Mouse (Mus musculus): ENCODE results near the gene Fam98c.

DNA sequence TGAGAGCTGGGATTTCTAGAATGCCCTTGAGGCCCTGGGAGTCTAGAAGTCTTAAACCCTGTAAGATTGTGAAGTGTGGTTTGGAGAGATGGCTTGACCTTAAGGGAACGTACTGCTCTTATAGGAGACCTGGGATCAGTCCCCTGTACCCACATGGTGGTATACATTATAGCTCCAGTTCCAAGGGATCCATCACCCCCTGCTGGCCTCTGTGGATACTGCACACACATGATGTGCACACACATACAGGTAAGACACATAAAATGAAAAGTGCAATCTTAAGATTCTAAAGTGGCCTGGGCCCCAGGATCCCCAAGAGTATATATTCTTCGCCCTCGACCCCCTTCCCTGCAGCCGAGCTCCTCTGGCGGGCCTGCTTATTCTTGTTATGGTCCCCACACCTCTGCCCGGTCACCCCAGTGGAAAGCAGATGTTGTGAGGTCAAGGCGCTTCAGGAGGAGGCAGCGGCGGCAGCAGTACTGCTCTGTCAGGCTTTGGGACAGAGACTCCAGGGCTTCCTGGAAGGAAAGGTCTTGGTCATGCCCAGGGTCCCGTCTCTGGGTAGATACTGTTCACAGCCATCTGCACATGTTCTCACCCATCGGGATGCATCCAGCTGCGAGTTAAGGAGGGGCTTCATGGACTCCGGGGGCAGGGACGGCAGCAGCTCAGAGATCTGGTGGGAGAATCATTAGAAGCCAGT lies 1.9 kb downstream of the Fam98c start:
- TF ChIP-seq EP300 (IDR thresholded peaks at IDR 0.05; ENCODE audit: low read length): no peak
- TF ChIP-seq JUND (conservative IDR thresholded peaks at IDR 0.05; ENCODE audit: low read depth, low read length): no peak
- TF ChIP-seq CTCF (conservative IDR thresholded peaks at IDR 0.05 in 1 of 2, IDR thresholded peaks at IDR 0.05 in 1 of 2; ENCODE audit: low read depth in 2 of 2, low read length in 2 of 2): peak; percentile 9 to 27; a peak in 2 of 4 replicates
- TF ChIP-seq POLR2A (IDR thresholded peaks at IDR 0.05; ENCODE audit: low read depth, low read length): no peak
- no peak for TF ChIP-seq MAX (IDR thresholded peaks at IDR 0.05; ENCODE audit: low read length)
- no peak for TF ChIP-seq ZKSCAN1 (IDR thresholded peaks at IDR 0.05; ENCODE audit: borderline replicate concordance, low read depth, low read length)
- TF ChIP-seq ETS1 (conservative IDR thresholded peaks at IDR 0.05; ENCODE audit: low read depth, low read length): no peak
- TF ChIP-seq CHD2 (IDR thresholded peaks at IDR 0.05; ENCODE audit: low read length): no peak
- no peak for TF ChIP-seq SIN3A (IDR thresholded peaks at IDR 0.05; ENCODE audit: low read length)
- no peak for TF ChIP-seq ELF1 (IDR thresholded peaks at IDR 0.05; ENCODE audit: low read depth, low read length)
- TF ChIP-seq MYC (IDR thresholded peaks at IDR 0.05; ENCODE audit: low read depth, low read length): no peak
- TF ChIP-seq USF1 (IDR thresholded peaks at IDR 0.05; ENCODE audit: low read depth, low read length): no peak
- TF ChIP-seq E2F4 (IDR thresholded peaks at IDR 0.05; ENCODE audit: insufficient replicate concordance, low read depth, low read length): no peak

Measured in CH12.LX (cell line).